Mouse (Mus musculus): ENCODE data around the gene BC030499. TPM values are rescaled to one million over a fixed set of nuclear protein-coding genes. Genes with fewer than 3 reads are reported as not detected.

BC030499 gene
- total RNA-seq (2021): 10 to 100 TPM in 1 of 2 experiments, 1 to 10 TPM in 1; 5.6 to 12.2 TPM
- long read RNA-seq, experiment 1, partial matches to known transcripts: 0 of 9 reads
- long read RNA-seq, experiment 1, other reads (novel, unspliced or antisense): 9 of 9 reads
- long read RNA-seq, experiment 2, partial matches to known transcripts: 0 of 5 reads
- long read RNA-seq, experiment 2, other reads (novel, unspliced or antisense): 4 of 5 reads

- H3K4me3 ChIP-seq: no peak within 1 kb of the TSS
- TF ChIP-seq CTCF (conservative IDR thresholded peaks at IDR 0.05): no peak
- H3K27ac ChIP-seq: peak within 1 kb of the TSS; percentile 82
- peak in 1 of 2 experiments; percentile 27 for DNase-seq (ENCODE audit: low spot score in 2 of 2)
Measured at GRCm38 (mm10) chr11:78290654-78291053, at the start of gene BC030499. Gene BC030499, plus strand, starts transcription at chr11:78290841.

DNA sequence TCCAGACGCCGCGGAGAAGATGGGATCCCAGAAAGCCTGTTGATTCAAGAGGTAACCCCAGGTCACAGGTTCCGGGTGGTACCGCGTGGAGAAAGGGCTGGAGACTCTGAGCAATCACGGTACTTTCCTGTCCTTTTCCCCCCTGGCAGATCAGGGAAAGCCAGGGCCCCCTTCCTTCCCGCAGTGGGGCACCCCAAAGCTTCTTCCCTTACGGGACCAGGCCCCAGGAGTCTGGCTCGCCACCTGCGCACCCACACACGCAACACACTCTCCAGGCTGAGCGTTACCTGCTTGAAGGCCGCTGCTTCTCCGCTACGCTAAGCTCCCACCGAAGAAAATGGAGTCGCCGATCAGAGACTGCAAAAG is 45.4 kb upstream of the BC030499 start:
- DNase-seq (ENCODE audit: low spot score in 2 of 2): no peak
- peak overlapping the region; percentile 99 for H3K4me3 ChIP-seq
- no peak for TF ChIP-seq CTCF (conservative IDR thresholded peaks at IDR 0.05)
- peak overlapping the region; percentile 98 for H3K27ac ChIP-seq

DNA sequence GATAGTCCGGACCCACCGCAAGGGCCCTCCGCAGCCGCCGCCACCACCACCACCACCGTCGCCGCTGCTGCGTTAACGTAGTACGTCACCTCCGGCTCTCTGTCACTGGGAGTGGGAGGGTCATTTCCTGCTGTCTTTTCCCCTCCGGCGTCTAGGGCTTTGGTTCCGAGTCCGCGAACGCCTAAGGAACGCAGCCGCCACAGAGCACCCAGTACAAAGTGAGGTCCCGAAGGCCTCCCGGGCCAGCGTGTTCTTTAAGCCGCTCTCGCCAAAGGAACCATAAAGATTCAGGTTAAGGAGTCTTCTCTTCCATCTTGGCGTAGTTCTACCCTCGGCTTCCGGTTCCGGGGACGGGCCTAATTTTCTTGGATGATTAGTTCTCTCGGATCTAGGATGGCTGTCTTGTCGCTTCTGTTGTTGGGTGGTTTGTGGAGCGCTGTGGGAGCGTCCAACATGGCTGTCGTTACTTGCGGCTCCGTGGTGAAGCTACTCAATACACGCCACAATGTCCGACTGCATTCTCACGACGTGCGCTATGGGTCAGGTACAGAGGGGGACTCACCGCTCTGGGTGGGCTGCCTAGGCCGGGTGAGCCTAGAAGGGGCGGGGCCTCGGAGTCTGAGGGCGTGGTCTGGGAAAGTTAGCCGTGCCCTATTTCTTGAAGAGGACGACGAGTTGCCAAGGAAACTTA is 44.9 kb upstream of the BC030499 start, which contains the start of the genes Sdf2 and Supt6:
Sdf2 (plus strand) TSS at position 120 of the 691 bp plus-strand sequence.
Supt6 (minus strand) TSS at position 361 of the 691 bp plus-strand sequence.
- DNase-seq (ENCODE audit: low spot score in 2 of 2): peak; percentile 81 to 85

DNA sequence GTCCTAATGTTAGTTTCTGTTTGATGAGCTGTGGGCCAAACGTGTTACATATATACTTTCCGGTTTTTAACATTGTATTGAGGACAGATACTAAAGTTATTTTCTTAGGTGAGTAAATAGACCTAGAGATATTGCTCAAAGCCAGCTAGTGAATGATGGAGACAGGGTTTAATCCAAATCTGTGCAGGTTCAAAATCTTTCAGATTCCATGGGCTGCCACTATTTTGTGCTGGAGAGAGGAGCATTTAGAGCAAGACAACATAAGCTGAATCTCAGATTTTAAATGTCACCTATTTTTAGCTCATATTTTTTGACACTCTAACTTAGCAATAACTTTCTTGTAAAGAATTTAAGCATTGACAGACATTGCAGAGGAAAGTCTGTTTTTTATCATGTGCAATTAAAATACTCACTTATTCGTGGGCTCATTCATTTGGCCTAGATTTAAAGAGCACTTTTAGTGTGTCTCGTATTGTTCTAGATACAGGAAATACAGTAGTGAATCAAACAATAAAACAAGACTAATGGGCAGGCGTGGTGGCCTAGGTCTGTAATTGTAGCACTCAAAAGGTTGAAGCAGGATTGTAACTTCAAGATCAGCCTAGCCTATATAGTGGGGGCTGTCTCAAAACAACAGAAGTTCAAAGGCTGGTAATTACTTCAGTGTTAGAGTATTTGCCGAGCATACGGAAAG is 44.2 kb upstream of the BC030499 start:
- Histone ChIP-seq H3K4me3 (peak overlapping the region; percentile 99), H3K27ac (peak overlapping the region; percentile 98)
- TF ChIP-seq CTCF (conservative IDR thresholded peaks at IDR 0.05): no peak
- no peak for DNase-seq (ENCODE audit: low spot score in 2 of 2)

More for the DNA sequence above, 44.9 kb upstream of the BC030499 start, which contains the start of the genes Sdf2 and Supt6:
- Histone ChIP-seq H3K27ac (peak within 1 kb of the TSS; percentile 98), H3K4me3 (peak within 1 kb of the TSS; percentile 99)
- TF ChIP-seq CTCF (conservative IDR thresholded peaks at IDR 0.05): no peak; the same call in 1 of the 2 replicates

- Histone ChIP-seq H3K27ac (0 out of 2 replicates have a peak overlapping the region, but pooled peaks have one; percentile 98), H3K4me3 (peak overlapping the region; percentile 99; the same call in 1 of the 2 replicates)
- TF ChIP-seq CTCF (conservative IDR thresholded peaks at IDR 0.05): no peak
- DNase-seq (ENCODE audit: low spot score in 2 of 2): no peak
Measured at GRCm38 (mm10) chr11:78247012-78247348, 43.7 kb upstream of the BC030499 start.

DNA sequence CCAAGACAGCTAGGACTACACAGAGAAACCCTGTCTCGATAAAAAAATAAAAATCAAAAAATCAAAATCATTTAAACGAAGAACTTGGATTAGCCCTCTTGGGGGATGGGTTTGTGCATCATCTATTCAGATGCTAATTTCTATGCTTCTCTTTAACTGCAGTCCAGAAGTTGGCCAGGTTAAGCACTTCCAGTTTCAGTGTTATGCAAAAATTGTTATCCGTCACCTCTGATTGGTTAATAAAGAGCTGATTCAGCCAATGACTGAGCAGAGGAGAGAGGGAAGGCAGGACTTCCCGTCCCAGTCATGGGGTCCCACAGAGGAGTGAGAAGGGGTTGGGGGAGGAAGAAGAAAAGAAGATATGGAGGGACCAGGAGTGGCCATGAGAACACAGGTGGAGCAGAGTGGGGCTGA is 42.9 kb upstream of the BC030499 start:
- no peak for TF ChIP-seq CTCF (conservative IDR thresholded peaks at IDR 0.05)
- DNase-seq (ENCODE audit: low spot score in 2 of 2): no peak
- no peak overlapping the region for H3K4me3 ChIP-seq
- no peak overlapping the region for H3K27ac ChIP-seq

DNA sequence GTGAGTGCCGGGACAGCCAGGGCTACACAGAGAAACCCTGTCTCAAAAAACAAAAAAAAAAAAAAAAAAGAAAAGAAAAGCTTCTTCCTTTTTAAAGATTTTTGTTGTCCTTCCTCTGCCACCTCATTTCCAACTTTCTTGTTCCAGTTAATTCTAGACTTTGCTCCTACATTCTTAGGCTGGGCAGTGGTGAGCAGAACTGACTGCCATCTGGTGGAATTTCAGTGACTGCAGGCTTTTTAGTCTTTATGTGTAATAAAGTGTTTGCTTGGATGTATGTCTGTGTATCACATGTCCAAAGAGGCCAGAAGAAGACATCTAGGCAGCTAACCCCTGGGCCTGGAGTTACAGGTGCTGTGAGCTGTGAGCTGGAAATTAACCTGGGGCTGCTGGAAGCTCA is 34.0 kb upstream of the BC030499 start:
- no peak overlapping the region for H3K4me3 ChIP-seq
- TF ChIP-seq CTCF (conservative IDR thresholded peaks at IDR 0.05): peak; percentile 67
- no peak for DNase-seq (ENCODE audit: low spot score in 2 of 2)
- no peak overlapping the region for H3K27ac ChIP-seq

DNA sequence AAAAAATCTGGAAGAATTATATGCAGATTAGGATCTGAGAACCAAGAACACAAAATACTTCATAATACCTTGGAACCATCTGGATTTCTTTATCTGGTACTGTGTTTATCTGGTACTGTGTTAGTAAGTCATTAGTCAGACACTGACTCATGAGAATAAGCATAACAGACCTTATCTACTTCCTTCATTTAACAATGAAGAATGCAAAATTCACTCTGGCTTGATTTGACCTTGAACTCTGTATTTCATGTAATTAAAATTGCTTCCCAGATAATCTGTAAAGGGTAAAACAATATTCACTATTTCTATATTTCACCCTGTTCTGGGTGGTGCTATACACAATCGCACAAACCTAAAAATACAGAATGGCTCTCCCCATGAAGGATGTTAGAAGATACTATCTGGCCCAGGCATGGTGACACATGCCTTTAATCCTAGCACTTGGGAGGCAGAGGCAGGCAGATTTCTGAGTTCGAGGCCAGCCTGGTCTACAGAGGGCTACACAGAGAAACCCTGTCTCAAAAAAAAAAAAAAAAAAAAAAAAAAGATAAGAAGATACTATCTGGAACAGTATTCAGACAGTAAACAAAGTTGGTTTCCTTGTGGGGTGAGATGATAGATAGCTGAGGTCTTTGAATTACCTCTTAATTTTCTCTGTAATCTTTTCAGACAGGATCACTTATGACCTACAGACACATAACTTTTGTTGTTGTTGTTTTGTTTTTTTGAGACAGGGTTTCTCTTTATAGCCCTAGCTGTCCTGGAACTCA is 30.0 kb upstream of the BC030499 start:
- H3K27ac ChIP-seq: peak overlapping the region; percentile 86
- no peak for DNase-seq (ENCODE audit: low spot score in 2 of 2)
- no peak for TF ChIP-seq CTCF (conservative IDR thresholded peaks at IDR 0.05)
- peak overlapping the region; percentile 60 for H3K4me3 ChIP-seq

- peak; percentile 91 for DNase-seq (ENCODE audit: low spot score in 2 of 2)
- peak within 1 kb of the TSS; percentile 95 for H3K4me3 ChIP-seq
- H3K27ac ChIP-seq: peak within 1 kb of the TSS; percentile 92
- TF ChIP-seq CTCF (conservative IDR thresholded peaks at IDR 0.05): peak; percentile 22; the same call in 1 of the 2 replicates
Measured at GRCm38 (mm10) chr11:78261380-78262352, 29.0 kb upstream of the BC030499 start, which contains the start of gene 2610507B11Rik. Gene 2610507B11Rik, plus strand, starts transcription at chr11:78261752.

GRCm38 (mm10) chr11:78262550-78262949 is 28.1 kb upstream of the BC030499 start:
- DNase-seq (ENCODE audit: low spot score in 2 of 2): peak; percentile 30 to 31
- TF ChIP-seq CTCF (conservative IDR thresholded peaks at IDR 0.05): peak; percentile 76
- H3K4me3 ChIP-seq: peak overlapping the region; percentile 95
- peak overlapping the region; percentile 92 for H3K27ac ChIP-seq

DNA sequence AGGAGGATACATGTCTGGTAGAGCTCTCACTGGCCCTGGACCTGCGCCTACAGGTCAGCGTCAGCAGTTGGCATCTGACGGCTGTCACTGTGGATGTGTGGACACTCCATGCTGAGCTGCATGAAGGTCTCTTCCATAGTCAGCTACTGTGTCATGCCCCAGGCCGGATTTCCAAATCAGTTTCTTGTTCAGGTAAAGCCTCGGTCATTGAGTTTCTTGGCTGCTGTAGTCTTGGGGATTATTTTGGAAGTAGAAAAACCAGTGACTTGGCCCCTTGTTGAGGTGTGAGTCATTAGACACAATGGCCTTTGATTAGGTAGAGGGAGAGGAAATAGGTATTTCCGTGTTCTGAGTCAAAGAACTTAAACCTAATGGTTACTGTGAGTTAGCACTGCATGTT is 25.1 kb upstream of the BC030499 start:
- no peak overlapping the region for H3K4me3 ChIP-seq
- no peak for DNase-seq (ENCODE audit: low spot score in 2 of 2)
- no peak overlapping the region for H3K27ac ChIP-seq
- no peak for TF ChIP-seq CTCF (conservative IDR thresholded peaks at IDR 0.05)

All from layer of hippocampus, adult 2 months (tissue).